Mouse (Mus musculus) kidney, postnatal 0 days (tissue): ENCODE data around the gene Wfdc5. TPM values are rescaled to one million over a fixed set of nuclear protein-coding genes. Genes with fewer than 3 reads are reported as not detected.
"Not testable (repeated sequence)": the region's sequence is repeated elsewhere in the genome, so short reads cannot be mapped to it uniquely, and the experiment has no call there.

Source experiments
- ATAC-seq: fragments of 200-750 bp; cut with Nextera tagmentation; replicated peaks from 2 replicates; pipeline ENCODE4 v1.8.0; 2017; ENCODE audit warnings: low read depth, moderate number of reproducible peaks, moderate TSS enrichment, moderate library complexity; ENCODE audit not compliant: low FRiP score
- DNase-seq: peaks from one replicate; pipeline ENCODE4 v3.0.0-alpha.2; 2016; ENCODE audit warnings: low spot score
- H3K27ac ChIP-seq: fragments of 300-500 bp; sonication (generic); 2 replicates; pipeline ENCODE4 v1.5.1; 2014; ENCODE audit warnings: mild to moderate bottlenecking
- H3K27me3 ChIP-seq: fragments of 300-500 bp; sonication (generic); 2 replicates; pipeline ENCODE4 v1.6.1; 2014; ENCODE audit warnings: low read length, mixed read lengths; ENCODE audit not compliant: insufficient read depth
- H3K36me3 ChIP-seq: fragments of 300-500 bp; sonication (generic); 2 replicates; pipeline ENCODE4 v1.6.1; 2014; ENCODE audit warnings: low read length, mixed read lengths; ENCODE audit not compliant: insufficient read depth
- H3K4me1 ChIP-seq: fragments of 300-500 bp; sonication (generic); replicated peaks from 2 replicates; pipeline ENCODE4 v1.6.1; 2014; ENCODE audit warnings: antibody characterized with exemption, low read length, mixed read lengths; ENCODE audit not compliant: insufficient read depth
- H3K4me2 ChIP-seq: fragments of 300-500 bp; sonication (generic); 2 replicates; pipeline ENCODE4 v1.6.1; 2014; ENCODE audit warnings: mild to moderate bottlenecking, low read length, moderate library complexity, mixed read lengths
- H3K4me3 ChIP-seq: fragments of 300-500 bp; sonication (generic); replicated peaks from 2 replicates; pipeline ENCODE4 v1.5.1; 2014; ENCODE audit warnings: low read depth, low read length
- H3K9ac ChIP-seq: fragments of 300-500 bp; sonication (generic); 2 replicates; pipeline ENCODE4 v1.6.1; 2014; ENCODE audit warnings: low read depth, low read length
- H3K9me3 ChIP-seq: fragments of 300-500 bp; sonication (generic); replicated peaks from 2 replicates; pipeline ENCODE4 v1.6.1; 2016; ENCODE audit warnings: low read length, inconsistent platforms, mixed read lengths
- CTCF ChIP-seq: IDR thresholded peaks from 2 replicates; pipeline ENCODE4 v1.5.1; 2016; ENCODE audit warnings: antibody characterized with exemption, low read depth, mild to moderate bottlenecking, moderate library complexity
- WGBS: fragments of 180-500 bp; shearing (Covaris S2); extraction: QIAGEN DNeasy Blood & Tissue Kit; methylation state at CpG from one replicate; pipeline ENCODE4 v1.1.7; 2014; 5-methylcytosine and 5-hydroxymethylcytosine counted together
- polyA plus RNA-seq: library from polyadenylated mRNA; unstranded; fragments of >200 nt; fragmentation: Nextera tagmentation; extraction: Ambion mirVana; gene quantifications from 2 replicates; pipeline ENCODE4 v1.2.1, GENCODE M21; 2015

The Wfdc5 gene
- polyA plus RNA-seq, 1 experiment from 2014 or later: not detected

DNA sequence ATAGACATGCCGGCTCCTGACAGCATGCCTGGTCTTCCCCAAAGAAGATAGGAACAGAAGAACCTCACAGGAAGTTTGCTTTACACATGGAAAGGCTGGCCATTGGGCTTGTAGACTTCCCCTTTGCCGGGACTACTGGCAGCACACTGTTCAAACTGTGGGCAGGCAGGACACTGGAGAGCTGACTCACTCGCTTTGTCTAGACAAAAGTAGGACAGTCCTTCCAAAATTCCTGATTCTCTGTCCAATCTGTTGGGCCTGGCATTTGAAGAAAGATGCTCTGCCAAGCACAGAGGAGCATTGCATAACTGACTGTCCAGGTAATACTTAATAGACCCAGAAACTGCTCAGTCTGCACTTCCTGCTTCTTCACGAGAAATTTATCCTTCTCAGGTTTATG is 24.1 kb upstream of the Wfdc5 start:
- Histone ChIP-seq H3K9me3 (no peaks in the 10 kb centered on the region), H3K4me1 (no peaks in the 10 kb centered on the region), H3K4me2 (no peak overlapping the region), H3K36me3 (no peaks in the 10 kb centered on the region), H3K27ac (no peak overlapping the region), H3K9ac (no peak overlapping the region), H3K4me3 (no peak overlapping the region), H3K27me3 (no peaks in the 10 kb centered on the region)
- no peak for TF ChIP-seq CTCF
- 63% methylated on average over 4 of the region's 4 CpGs for WGBS
- ATAC-seq (no peak), DNase-seq (no peak)

DNA sequence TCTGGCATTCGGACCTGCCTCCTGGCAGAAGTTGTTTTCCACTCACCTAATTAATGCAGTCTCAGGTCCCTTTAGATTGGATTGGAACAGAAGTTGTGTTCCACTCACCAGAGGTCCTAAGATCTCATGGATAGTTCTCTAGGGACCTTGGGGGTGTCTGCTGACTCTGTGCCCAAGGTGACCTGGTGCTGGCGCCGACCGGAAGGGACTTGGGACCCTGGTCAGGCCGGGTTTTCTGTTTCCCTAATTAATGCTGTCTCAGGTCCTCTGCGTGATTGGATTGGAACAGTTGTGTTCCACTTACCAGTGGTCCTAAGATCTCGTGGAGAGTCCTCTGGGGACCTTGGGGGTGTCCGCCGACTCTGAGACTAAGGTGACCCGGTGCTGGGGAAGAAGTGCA is 23.5 kb upstream of the Wfdc5 start:
- H3K4me2 ChIP-seq, H3K27ac ChIP-seq, H3K9ac ChIP-seq, DNase-seq, H3K36me3 ChIP-seq, H3K9me3 ChIP-seq, H3K4me1 ChIP-seq, H3K4me3 ChIP-seq, H3K27me3 ChIP-seq, ATAC-seq: not testable (repeated sequence)
- WGBS: 81% methylated on average over 10 of the region's 10 CpGs

DNA sequence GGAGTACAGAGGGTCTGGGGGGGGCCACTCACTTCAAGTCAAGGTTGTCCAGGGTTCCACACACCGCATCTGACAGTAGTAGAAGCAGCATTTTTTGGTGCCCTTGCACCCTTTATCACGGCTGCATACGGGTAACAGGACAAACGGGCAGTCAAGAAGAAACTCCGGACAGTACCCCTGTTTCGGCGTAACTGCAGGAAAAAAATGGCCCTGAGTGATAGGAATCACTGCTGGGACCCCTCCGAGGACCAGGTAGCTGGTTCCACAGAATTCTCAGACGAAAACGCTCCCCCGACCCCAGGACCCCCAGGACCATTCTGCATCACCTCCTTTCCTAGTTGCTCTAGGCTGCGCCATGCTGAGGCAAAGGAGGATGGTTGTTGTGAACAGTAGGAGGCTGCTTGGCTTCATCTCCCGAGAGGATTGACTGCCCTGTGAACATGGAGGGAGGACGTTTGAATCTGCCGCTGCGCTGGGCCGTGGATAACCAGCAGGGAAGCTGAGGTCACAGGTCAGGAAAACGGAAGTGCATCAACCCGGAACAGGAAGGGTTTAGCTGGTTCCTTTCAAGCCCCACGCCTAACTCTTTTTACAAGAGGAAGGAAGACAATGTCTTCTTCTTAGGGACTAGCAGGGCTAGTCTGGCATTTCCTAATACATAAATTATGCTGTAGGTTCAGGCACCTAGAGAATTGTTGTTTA is 17.2 kb upstream of the Wfdc5 start, which contains the start of gene Wfdc15a:
Wfdc15a (minus strand) TSS at position 505 of the 702 bp plus-strand sequence.
- no peak for DNase-seq
- H3K4me3 ChIP-seq: no peak within 1 kb of the TSS
- WGBS: 70% methylated on average over 20 of the region's 20 CpGs
- H3K4me2 ChIP-seq: no peak within 1 kb of the TSS
- no peak for TF ChIP-seq CTCF
- H3K9me3 ChIP-seq: no peaks in the 10 kb centered on the region
- no peaks in the 10 kb centered on the region for H3K4me1 ChIP-seq
- no peak for ATAC-seq
- no peaks in the 10 kb centered on the region for H3K27me3 ChIP-seq
- no peaks in the 10 kb centered on the region for H3K36me3 ChIP-seq
- H3K27ac ChIP-seq: no peak within 1 kb of the TSS
- H3K9ac ChIP-seq: no peak within 1 kb of the TSS

DNA sequence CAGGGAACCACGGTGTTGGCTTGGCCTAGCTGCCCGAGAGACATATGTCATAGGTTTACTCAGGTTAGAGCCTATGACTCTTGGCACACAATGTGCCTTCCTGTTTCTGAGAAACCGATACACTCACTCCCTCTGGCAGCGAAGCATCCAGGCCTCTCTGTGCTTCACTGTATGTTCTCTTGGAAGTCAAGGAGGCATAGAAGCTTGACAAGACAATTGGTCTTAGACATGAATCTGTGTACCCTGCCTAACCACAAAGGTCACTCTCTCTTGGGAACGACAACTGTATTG is 14.1 kb upstream of the Wfdc5 start:
- no peak for ATAC-seq

DNA sequence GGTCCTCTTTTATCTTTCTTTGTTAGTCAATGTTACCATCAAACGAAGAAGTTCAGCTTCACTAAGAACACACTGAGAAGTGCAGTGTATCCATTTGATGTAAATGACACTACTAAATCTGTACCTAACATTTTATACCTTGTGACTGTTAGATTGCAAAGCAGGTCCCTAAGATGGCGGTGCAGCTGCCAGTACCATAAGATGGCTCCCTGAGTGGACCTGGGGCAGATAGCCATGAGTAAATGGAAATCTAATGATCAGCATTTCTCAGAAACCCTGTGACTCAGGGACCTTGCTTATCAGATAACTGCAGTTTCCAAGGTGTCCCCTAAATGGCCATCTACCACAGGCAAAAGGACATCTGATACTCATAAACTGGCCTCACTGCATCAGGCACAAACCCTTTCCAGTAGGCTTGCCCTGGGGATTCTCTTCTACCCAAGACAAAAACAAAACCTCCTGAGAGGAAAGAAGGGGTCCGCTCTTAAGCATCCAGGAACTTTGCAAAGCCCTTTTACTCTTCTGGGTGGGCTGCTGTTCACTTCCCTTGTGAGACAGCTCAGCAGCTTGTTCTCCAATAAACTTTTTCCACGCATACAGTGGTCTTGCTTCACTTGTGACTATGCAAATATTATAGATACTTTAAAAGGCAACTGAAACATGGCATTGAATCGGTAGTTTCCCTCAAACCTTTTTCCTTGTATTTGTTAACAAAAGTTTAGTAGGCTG is 13.6 kb upstream of the Wfdc5 start:
- no peak for TF ChIP-seq CTCF
- Histone ChIP-seq H3K9me3 (no peaks in the 10 kb centered on the region), H3K36me3 (no peaks in the 10 kb centered on the region), H3K27me3 (no peaks in the 10 kb centered on the region), H3K27ac (no peak overlapping the region), H3K4me1 (no peaks in the 10 kb centered on the region), H3K9ac (no peak overlapping the region), H3K4me2 (no peak overlapping the region), H3K4me3 (no peak overlapping the region)
- ATAC-seq (no peak), DNase-seq (no peak)
- WGBS: 88% methylated on average over 5 of the region's 5 CpGs

More for the DNA sequence above, 14.1 kb upstream of the Wfdc5 start:
- no peak for TF ChIP-seq CTCF
- H3K27me3 ChIP-seq: no peaks in the 10 kb centered on the region
- no peaks in the 10 kb centered on the region for H3K4me1 ChIP-seq
- H3K9ac ChIP-seq: no peak overlapping the region
- H3K27ac ChIP-seq: no peak overlapping the region
- H3K9me3 ChIP-seq: no peaks in the 10 kb centered on the region
- no peak overlapping the region for H3K4me2 ChIP-seq
- H3K4me3 ChIP-seq: no peak overlapping the region
- H3K36me3 ChIP-seq: no peaks in the 10 kb centered on the region
- 69% methylated on average over 5 of the region's 5 CpGs for WGBS
- no peak for DNase-seq

DNA sequence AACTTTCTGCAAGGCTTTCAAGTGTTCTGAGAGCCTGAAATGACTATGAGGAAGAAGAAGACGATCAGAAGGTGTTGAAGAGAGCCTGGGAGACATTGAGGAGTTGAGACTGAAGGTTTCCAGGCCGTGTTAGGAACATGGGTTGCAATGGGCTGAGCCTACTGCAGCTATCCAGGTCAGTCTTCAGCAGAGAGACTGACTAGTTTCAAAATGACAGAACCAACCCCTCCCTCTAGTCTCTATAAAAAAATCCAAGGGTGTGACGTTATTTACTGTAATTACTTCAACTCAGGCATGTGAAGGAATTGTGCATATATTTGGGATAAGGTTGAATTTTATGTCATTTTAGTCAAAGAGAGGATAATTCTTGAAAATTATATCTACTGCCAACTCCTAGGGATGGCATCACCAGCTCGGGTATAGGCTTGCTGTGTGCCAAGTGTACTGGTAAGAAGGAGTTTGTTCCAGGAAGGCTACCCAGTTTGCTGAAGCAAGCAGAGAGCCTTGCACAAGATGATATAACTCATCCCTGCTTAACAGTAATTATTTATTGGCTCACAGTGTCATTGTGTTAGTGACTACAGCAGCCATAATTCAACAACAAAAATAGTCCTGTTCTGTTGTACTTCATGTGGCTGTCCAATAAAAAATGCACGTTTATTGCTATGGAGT is 12.6 kb upstream of the Wfdc5 start:
- ATAC-seq: no peak
- H3K36me3 ChIP-seq: no peaks in the 10 kb centered on the region
- H3K9ac ChIP-seq: no peak overlapping the region
- no peaks in the 10 kb centered on the region for H3K4me1 ChIP-seq
- DNase-seq: no peak
- no peaks in the 10 kb centered on the region for H3K9me3 ChIP-seq
- H3K4me3 ChIP-seq: no peak overlapping the region
- no peak for TF ChIP-seq CTCF
- WGBS: 70% methylated on average over 5 of the region's 5 CpGs
- no peak overlapping the region for H3K27ac ChIP-seq
- H3K27me3 ChIP-seq: no peaks in the 10 kb centered on the region
- H3K4me2 ChIP-seq: no peak overlapping the region
